In genomic region chr7:66233947-66234516, GRCm38 (mm10) we compare ENCODE assay signal across 17 mouse cellular contexts.
DNase-seq lines count a peak whose midpoint lies in the region; ATAC-seq and TF ChIP-seq lines count a peak whose summit lies in the region.
"Had no signal": no experiment of that assay in that cellular context is flagged by ENCODE, and none has a peak within 500 bp of the region (broad histone marks: within the 10 kb centered on the region; RNA-seq: fewer than 3 reads in every experiment).

No protein-coding gene starts in this region.

- peaks cover 49% of the 10 kb centered on the region for H3K4me1 ChIP-seq in forebrain, embryonic 10.5 days
- peaks cover 9% of the 10 kb centered on the region; the same call in 1 of the 2 replicates for H3K4me1 ChIP-seq in forebrain, embryonic 14.5 days (ENCODE audit: control insufficient read depth, insufficient read depth, low read length)
- peaks cover 8% of the 10 kb centered on the region for H3K4me1 ChIP-seq in heart, postnatal 0 days (ENCODE audit: control insufficient read depth, insufficient read depth)

- no peaks in the 10 kb centered on the region; the same call in 1 of the 2 replicates for H3K9me3 ChIP-seq in forebrain, embryonic 10.5 days
- H3K9me3 ChIP-seq in forebrain, embryonic 14.5 days (replicated peaks; ENCODE audit: control insufficient read depth, low read length), result no peaks in the 10 kb centered on the region
- no peaks in the 10 kb centered on the region for H3K9me3 ChIP-seq in heart, postnatal 0 days (replicated peaks; ENCODE audit: control insufficient read depth, low read length)
- H3K9me3 ChIP-seq: hindbrain, embryonic 15.5 days; midbrain, embryonic 15.5 days; neural tube, embryonic 12.5 days had no signal

- H3K4me3 ChIP-seq in forebrain, embryonic 10.5 days, result no peak overlapping the region
- H3K4me3 ChIP-seq in forebrain, embryonic 14.5 days (ENCODE audit: low read depth, low read length), result no peak overlapping the region
- H3K4me3 ChIP-seq in heart, postnatal 0 days (ENCODE audit: low read depth, low read length), result no peak overlapping the region
- H3K4me3 ChIP-seq: hindbrain, embryonic 15.5 days; layer of hippocampus, adult 2 months; left cerebral cortex, adult 2 months; midbrain, embryonic 15.5 days; neural tube, embryonic 12.5 days had no signal

- no peak for ATAC-seq in forebrain, embryonic 14.5 days
- no peak for ATAC-seq in heart, postnatal 0 days (ENCODE audit: insufficient read depth, low read depth)
- peak; percentile 17 for ATAC-seq in CD4-positive, CD25-positive, alpha-beta regulatory T cell, adult 4 months
- ATAC-seq: forebrain, embryonic 16.5 days; midbrain, embryonic 15.5 days had no signal

- no peak overlapping the region for H3K4me2 ChIP-seq in forebrain, embryonic 14.5 days (ENCODE audit: low read length)
- no peak overlapping the region for H3K4me2 ChIP-seq in heart, postnatal 0 days (ENCODE audit: low read depth, low read length)
- H3K4me2 ChIP-seq: hindbrain, embryonic 15.5 days; midbrain, embryonic 15.5 days; neural tube, embryonic 12.5 days had no signal

- WGBS in forebrain, embryonic 10.5 days, result 83% methylated on average over 6 of the region's 6 CpGs
- WGBS in forebrain, embryonic 14.5 days, result 75% methylated on average over 6 of the region's 6 CpGs
- WGBS in heart, postnatal 0 days, result 74% methylated on average over 6 of the region's 6 CpGs

- no peaks in the 10 kb centered on the region for H3K27me3 ChIP-seq in forebrain, embryonic 10.5 days (ENCODE audit: poor library complexity, severe bottlenecking)
- H3K27me3 ChIP-seq in forebrain, embryonic 14.5 days (replicated peaks; ENCODE audit: control insufficient read depth, insufficient read depth, low read length), result no peaks in the 10 kb centered on the region
- no peaks in the 10 kb centered on the region for H3K27me3 ChIP-seq in heart, postnatal 0 days (ENCODE audit: control insufficient read depth, insufficient read depth, low read length)
- H3K27me3 ChIP-seq: hindbrain, embryonic 15.5 days; midbrain, embryonic 15.5 days; neural tube, embryonic 12.5 days had no signal

- intact Hi-C loops in heart, postnatal 25 days (cut with DNase I), result no loop called here
- intact Hi-C loops in gastrocnemius, postnatal 14 days (cut with DNase I; ENCODE audit: low total_unique reads), result no loop called here

- no peak for DNase-seq in forebrain, embryonic 10.5 days (ENCODE audit: extremely low spot score, low spot score)
- no peak for DNase-seq in forebrain, embryonic 14.5 days (ENCODE audit: low spot score)
- DNase-seq in heart, postnatal 0 days (ENCODE audit: low spot score), result no peak
- DNase-seq in heart, postnatal 25 days (ENCODE audit: low spot score), result no peak
- peak; percentile 18 for DNase-seq in liver
- no peak for DNase-seq in gastrocnemius, postnatal 14 days
- DNase-seq in lung, postnatal 10 days, result no peak
- DNase-seq: gastrocnemius, postnatal 10 days; kidney, adult 8-10 months; retina, postnatal 1 day had no signal

- no peak for TF ChIP-seq EP300 in heart, postnatal 0 days (IDR thresholded peaks at IDR 0.05; ENCODE audit: low read depth)

- H3K27ac ChIP-seq in forebrain, embryonic 10.5 days, result peak overlapping the region; percentile 65
- H3K27ac ChIP-seq in forebrain, embryonic 14.5 days (ENCODE audit: low read depth, low read length), result no peak overlapping the region
- peak overlapping the region; percentile 32 for H3K27ac ChIP-seq in heart, postnatal 0 days (ENCODE audit: low read depth)
- H3K27ac ChIP-seq: hindbrain, embryonic 15.5 days; layer of hippocampus, adult 2 months; left cerebral cortex, adult 2 months; midbrain, embryonic 15.5 days; neural tube, embryonic 12.5 days had no signal

- TF ChIP-seq CTCF in heart, postnatal 0 days (IDR thresholded peaks at IDR 0.05; ENCODE audit: low read depth), result no peak

- no peaks in the 10 kb centered on the region for H3K36me3 ChIP-seq in forebrain, embryonic 10.5 days (replicated peaks)
- H3K36me3 ChIP-seq in forebrain, embryonic 14.5 days (ENCODE audit: control insufficient read depth, insufficient read depth, low read length), result no peaks in the 10 kb centered on the region
- no peaks in the 10 kb centered on the region for H3K36me3 ChIP-seq in heart, postnatal 0 days (replicated peaks; ENCODE audit: control insufficient read depth, insufficient read depth, low read length)
- H3K36me3 ChIP-seq: hindbrain, embryonic 15.5 days; midbrain, embryonic 15.5 days; neural tube, embryonic 12.5 days had no signal

- no peak overlapping the region for H3K9ac ChIP-seq in forebrain, embryonic 14.5 days (ENCODE audit: low read length)
- no peak overlapping the region for H3K9ac ChIP-seq in heart, postnatal 0 days (replicated peaks; ENCODE audit: low read depth, low read length)
- H3K9ac ChIP-seq: hindbrain, embryonic 15.5 days; midbrain, embryonic 15.5 days; neural tube, embryonic 12.5 days had no signal
